Mouse (Mus musculus) testis, adult 2 months (tissue): ENCODE data around the gene Agap1.

Experiments used
- CTCF ChIP-seq: fragments of 200-500 bp; IDR thresholded peaks from 2 replicates; pipeline ENCODE4 v1.5.1; 2012; ENCODE audit warnings: low read depth, mild to moderate bottlenecking, inconsistent platforms, low read length, moderate library complexity; ENCODE audit not compliant: control insufficient read depth, insufficient read depth, insufficient replicate concordance
- POLR2A ChIP-seq: fragments of 200-500 bp; IDR thresholded peaks from 2 replicates; pipeline ENCODE4 v1.6.1; 2012; ENCODE audit warnings: low read depth, mild to moderate bottlenecking, inconsistent platforms, low read length, moderate library complexity; ENCODE audit not compliant: control insufficient read depth

GRCm38 (mm10) chr1:89892281-89892680 lies 437.7 kb downstream of the Agap1 start:
- TF ChIP-seq POLR2A: no peak
- no peak for TF ChIP-seq CTCF
